Mouse (Mus musculus) embryonic stem cell, embryonic (primary cell): ENCODE data around the gene Mfn1.

Experiments used
- CTCF ChIA-PET, 4 experiments: fragments of 300-600 bp in 2 of 4; fragments of 350-600 bp in 2 of 4; sonication (Branson Sonifier 250); formaldehyde crosslinking; loops; one replicate each; lab custom pipeline; 2022; ENCODE audit warnings: inconsistent platforms in 2 of 4; lab: Charles Lee
- POLR2A ChIA-PET, 4 experiments: fragments of 300-600 bp in 2 of 4; fragments of 350-600 bp in 2 of 4; sonication (Branson Sonifier 250); formaldehyde crosslinking; loops; one replicate each; lab custom pipeline; 2022; ENCODE audit warnings: antibody characterized with exemption in 4 of 4, inconsistent platforms in 1 of 4; lab: Charles Lee

The Mfn1 gene

GRCm38 (mm10) chr3:32529303-32529898 is at the start of gene Mfn1:
Mfn1 (plus strand) TSS chr3:32529465.
- ChIA-PET POLR2A (interaction anchor here (0.5 to 2.9 kb wide), 53 partner anchors 8 to 1524 kb away, joined by 3 to 18 read pairs (median 4); partner anchors contain the start of genes Zfp639 (in 2 of the 4), Actl6a (in 1 of the 4), Gnb4 (in 1 of the 4) and Mrpl47 (in 1 of the 4)), CTCF (interaction anchor here (0.5 to 1.0 kb wide), 12 partner anchors 18 to 1390 kb away, joined by 3 to 4 read pairs (median 3); no protein-coding TSS in a partner anchor)

- CTCF ChIA-PET, result interaction anchor here in 1 of 4 experiments (0.5 to 1.0 kb wide), 2 partner anchors 16 to 209 kb away, joined by 3 to 4 read pairs; no protein-coding TSS in a partner anchor
- POLR2A ChIA-PET, result interaction anchor here in 1 of 4 experiments (0.5 kb wide), 1 partner anchor 136 kb away, joined by 8 read pairs; the partner anchor contains the start of gene Gnb4
These were observed 49.3 kb upstream of the Mfn1 start for GRCm38 (mm10) chr3:32479961-32480360.

DNA sequence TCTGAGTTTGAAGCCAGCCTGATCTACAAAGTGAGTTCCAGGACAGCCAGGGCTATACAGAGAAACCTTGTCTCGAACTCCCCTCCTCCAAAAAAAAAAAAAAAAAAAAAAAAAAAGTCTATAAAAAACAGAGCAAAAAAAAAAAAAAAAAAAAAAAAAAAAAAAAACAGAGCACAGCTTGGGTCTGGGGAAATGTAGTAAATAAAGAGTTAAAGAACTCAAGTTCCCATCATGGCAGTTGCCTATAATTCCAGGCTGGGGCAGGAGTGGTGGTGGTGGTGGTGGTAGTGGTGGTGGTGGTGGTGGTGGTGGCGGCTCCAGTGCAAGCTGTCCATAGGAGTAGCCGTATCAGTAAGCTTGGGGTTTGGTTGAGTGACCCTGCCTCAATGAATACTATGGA is 46.2 kb upstream of the Mfn1 start:
- CTCF ChIA-PET, result interaction anchor here in 2 of 4 experiments (0.6 to 0.9 kb wide), 2 partner anchors 103 to 1320 kb away, joined by 3 to 4 read pairs; no protein-coding TSS in a partner anchor
- POLR2A ChIA-PET, result interaction anchor here in 3 of 4 experiments (0.6 to 0.8 kb wide), 3 partner anchors 13 to 352 kb away, joined by 3 to 7 read pairs (median 4); no protein-coding TSS in a partner anchor

GRCm38 (mm10) chr3:32486543-32486942 is 42.7 kb upstream of the Mfn1 start:
- POLR2A ChIA-PET, result interaction anchor here in 2 of 4 experiments (0.6 to 1.0 kb wide), 2 partner anchors 11 to 55 kb away, joined by 3 to 4 read pairs; no protein-coding TSS in a partner anchor

GRCm38 (mm10) chr3:32488172-32488571 is 41.1 kb upstream of the Mfn1 start:
- ChIA-PET CTCF (no interaction called here), POLR2A (interaction anchor here in 1 of 4 experiments (1.3 kb wide), 1 partner anchor 18 kb away, joined by 3 read pairs; no protein-coding TSS in a partner anchor)

More at GRCm38 (mm10) chr3:32486543-32486942, 42.7 kb upstream of the Mfn1 start:
- CTCF ChIA-PET, result interaction anchor here in 1 of 4 experiments (0.8 kb wide), 1 partner anchor 153 kb away, joined by 3 read pairs; no protein-coding TSS in a partner anchor

GRCm38 (mm10) chr3:32490076-32490927 is 39.0 kb upstream of the Mfn1 start:
- POLR2A ChIA-PET, result interaction anchor here in 1 of 4 experiments (1.0 to 2.5 kb wide), 4 partner anchors 9 to 64 kb away, joined by 3 to 7 read pairs (median 3); no protein-coding TSS in a partner anchor
- CTCF ChIA-PET, result interaction anchor here in 3 of 4 experiments (0.7 to 1.6 kb wide), 5 partner anchors 30 to 1761 kb away, joined by 3 to 5 read pairs (median 4); no protein-coding TSS in a partner anchor

- POLR2A ChIA-PET, result interaction anchor here in 1 of 4 experiments (2.5 kb wide), 1 partner anchor 12 kb away, joined by 7 read pairs; no protein-coding TSS in a partner anchor
- CTCF ChIA-PET, result interaction anchor here in 1 of 4 experiments (1.6 kb wide), 1 partner anchor 31 kb away, joined by 4 read pairs; no protein-coding TSS in a partner anchor
These were observed 38.3 kb upstream of the Mfn1 start for GRCm38 (mm10) chr3:32490928-32491315.

- CTCF ChIA-PET, result interaction anchor here in 2 of 4 experiments (0.6 to 1.9 kb wide), 3 partner anchors 11 to 136 kb away, joined by 3 to 4 read pairs (median 3); no protein-coding TSS in a partner anchor
- POLR2A ChIA-PET, result interaction anchor here in 1 of 4 experiments (0.8 kb wide), 1 partner anchor 413 kb away, joined by 3 read pairs; no protein-coding TSS in a partner anchor
These were observed 36.9 kb upstream of the Mfn1 start, which contains the start of gene Kcnmb3 for GRCm38 (mm10) chr3:32492097-32493090. Kcnmb3 (minus strand) TSS chr3:32492231.

- POLR2A ChIA-PET, result interaction anchor here in 3 of 4 experiments (0.5 to 1.4 kb wide), 6 partner anchors 8 to 161 kb away, joined by 3 to 5 read pairs (median 3); no protein-coding TSS in a partner anchor
- CTCF ChIA-PET, result interaction anchor here in 3 of 4 experiments (0.6 to 2.3 kb wide), 11 partner anchors 9 to 162 kb away, joined by 3 to 15 read pairs (median 5); partner anchors contain the start of gene Zfp639 (in 1 of the 3)
These were observed 34.7 kb upstream of the Mfn1 start for GRCm38 (mm10) chr3:32494387-32495087.

DNA sequence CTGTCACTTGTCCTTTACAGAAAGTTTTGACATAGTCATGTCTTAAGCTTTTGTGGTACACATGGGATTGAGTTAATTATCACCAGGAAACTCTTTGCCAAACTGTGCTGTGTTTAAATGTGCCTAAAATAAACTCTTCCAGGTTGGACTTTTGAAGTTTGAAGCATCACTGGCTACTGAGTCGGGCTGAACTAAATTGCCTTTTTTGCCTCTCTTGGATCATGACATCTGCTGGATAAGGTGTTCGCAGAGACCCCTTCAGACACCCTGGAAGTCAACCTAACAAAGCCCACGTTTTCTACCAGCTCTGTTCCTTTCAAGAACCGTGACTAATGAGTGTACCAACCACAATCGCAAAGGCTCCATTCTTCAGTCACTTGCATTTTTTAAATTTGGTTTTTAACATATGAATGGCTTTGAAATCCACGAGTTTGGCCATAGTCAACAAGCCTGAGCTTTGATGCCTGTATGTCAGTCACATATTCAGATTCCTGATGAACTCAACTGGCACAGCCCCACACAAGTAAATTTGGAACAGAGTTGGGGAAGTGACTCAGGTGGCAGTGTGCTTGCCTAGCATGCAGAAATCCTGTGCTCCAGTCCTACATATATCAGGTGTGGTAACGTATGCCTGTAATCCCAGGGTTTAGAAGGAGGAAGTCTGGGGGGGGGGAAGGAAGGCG is 34.0 kb upstream of the Mfn1 start:
- POLR2A ChIA-PET, result interaction anchor here (0.5 to 1.4 kb wide), 11 partner anchors 8 to 1479 kb away, joined by 3 to 6 read pairs (median 3); no protein-coding TSS in a partner anchor
- CTCF ChIA-PET, result interaction anchor here in 3 of 4 experiments (0.6 to 2.3 kb wide), 11 partner anchors 8 to 162 kb away, joined by 3 to 15 read pairs (median 5); partner anchors contain the start of gene Zfp639 (in 1 of the 3)

- POLR2A ChIA-PET, result interaction anchor here (0.6 to 1.4 kb wide), 9 partner anchors 10 to 1480 kb away, joined by 3 to 6 read pairs (median 3); no protein-coding TSS in a partner anchor
- CTCF ChIA-PET, result interaction anchor here in 3 of 4 experiments (0.6 to 2.3 kb wide), 5 partner anchors 13 to 149 kb away, joined by 3 to 15 read pairs (median 4); no protein-coding TSS in a partner anchor
These were observed 33.2 kb upstream of the Mfn1 start for GRCm38 (mm10) chr3:32495856-32496710.

DNA sequence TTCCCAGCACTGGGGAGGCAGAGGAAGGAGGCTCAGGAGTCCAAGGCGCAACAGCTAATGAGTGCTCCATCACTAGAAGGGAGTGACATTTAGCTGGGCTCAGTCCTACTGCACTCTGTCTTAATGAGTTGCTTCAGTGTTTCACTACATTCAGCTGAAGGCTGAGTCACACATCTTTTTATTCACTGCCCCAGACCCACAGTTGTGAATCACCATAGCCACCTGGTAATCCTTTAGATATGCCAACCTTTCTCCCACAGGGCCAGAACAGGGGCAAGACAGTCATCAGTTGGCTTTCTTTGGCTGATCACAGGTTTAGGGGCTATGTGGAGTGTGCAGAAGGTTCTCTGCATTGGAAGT is 32.6 kb upstream of the Mfn1 start:
- POLR2A ChIA-PET, result interaction anchor here in 2 of 4 experiments (0.9 to 1.3 kb wide), 2 partner anchors 9 to 100 kb away, joined by 3 read pairs; no protein-coding TSS in a partner anchor
- CTCF ChIA-PET, result interaction anchor here in 1 of 4 experiments (0.6 kb wide), 1 partner anchor 148 kb away, joined by 3 read pairs; no protein-coding TSS in a partner anchor

DNA sequence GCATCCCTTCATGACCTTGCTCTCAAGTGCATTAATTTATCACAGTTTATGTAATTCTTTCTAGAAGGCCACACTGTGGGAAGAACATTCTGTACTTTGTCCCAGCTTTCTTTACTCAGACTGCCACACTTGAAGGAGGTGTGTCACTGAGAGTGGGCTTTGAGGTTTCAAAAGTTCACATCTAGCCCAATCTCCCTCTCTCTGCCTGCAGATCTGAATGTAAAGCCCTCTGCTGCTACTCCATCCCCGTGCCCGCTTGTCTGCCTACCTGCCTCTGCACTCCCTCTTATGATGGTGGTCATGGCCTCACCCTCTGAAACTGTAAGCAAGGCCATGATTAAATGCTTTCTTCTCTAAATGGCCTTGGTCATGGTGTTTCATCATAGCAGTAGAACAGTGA is 28.9 kb upstream of the Mfn1 start:
- POLR2A ChIA-PET, result interaction anchor here in 2 of 4 experiments (1.3 to 1.4 kb wide), 2 partner anchors 10 to 104 kb away, joined by 3 read pairs; partner anchors contain the start of gene Zfp639 (in 1 of the 2)
- CTCF ChIA-PET, result no interaction called here

DNA sequence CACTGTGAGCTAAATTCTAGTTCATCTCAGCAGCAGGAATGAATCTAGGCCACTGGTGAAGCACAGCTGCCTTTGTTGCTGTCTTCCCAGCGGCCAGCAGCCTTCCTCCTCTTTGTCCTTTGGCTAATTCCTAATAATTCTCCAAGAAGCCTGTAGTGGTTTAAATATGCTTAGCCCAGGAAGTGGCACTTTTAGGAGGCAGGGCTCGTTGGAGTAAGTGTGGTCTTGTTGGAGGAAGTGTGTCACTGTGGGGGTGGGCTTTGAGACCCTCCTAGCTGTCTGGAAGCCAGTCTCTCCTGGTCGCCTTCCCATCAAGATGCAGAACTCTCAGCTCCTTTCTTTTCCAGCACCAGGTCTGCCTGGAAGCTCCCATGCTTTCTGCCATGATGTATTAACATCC is 23.4 kb upstream of the Mfn1 start:
- ChIA-PET POLR2A (interaction anchor here in 2 of 4 experiments (0.7 to 1.8 kb wide), 5 partner anchors 9 to 126 kb away, joined by 3 to 5 read pairs (median 3); partner anchors contain the start of gene Mfn1 (in 1 of the 2)), CTCF (interaction anchor here in 3 of 4 experiments (0.5 to 2.0 kb wide), 4 partner anchors 24 to 173 kb away, joined by 3 to 9 read pairs (median 6); partner anchors contain the start of gene Mfn1 (in 1 of the 3))
